Mouse (Mus musculus): ENCODE measurements around the gene Inafm1. TPM values are rescaled to one million over a fixed set of nuclear protein-coding genes. Genes with fewer than 3 reads are reported as not detected.

Inafm1 gene
- total and polyA plus RNA-seq, 3 experiments: 1.5 to 9.5 (median 7.4) TPM

GRCm38 (mm10) chr7:16239554-16239997 is 33.8 kb downstream of the Inafm1 start:
- Histone ChIP-seq H3K27ac (ENCODE audit: insufficient read depth, low read depth) (peak overlapping the region; percentile 31), H3K4me3 (replicated peaks in 1 of 3; ENCODE audit: low read depth in 2 of 3, low read length in 2 of 3, poor library complexity in 1 of 3) (no peak overlapping the region), H3K79me2 (replicated peaks; ENCODE audit: control insufficient read depth, extremely low read depth, insufficient read depth, poor library complexity, severe bottlenecking) (no peaks in the 10 kb centered on the region), H3K9me3 (replicated peaks; ENCODE audit: low read length) (no peaks in the 10 kb centered on the region), H3K36me3 (replicated peaks in 1 of 2; ENCODE audit: control insufficient read depth in 1 of 2, insufficient read depth in 1 of 2, low read length in 1 of 2) (no peaks in the 10 kb centered on the region), H3K4me2 (ENCODE audit: insufficient read depth, low read depth, poor library complexity, severe bottlenecking) (peak overlapping the region; percentile 69), H3K27me3 (replicated peaks) (no peaks in the 10 kb centered on the region), H3K9ac (ENCODE audit: insufficient read depth, low read depth) (no peak overlapping the region), H3K4me1 (ENCODE audit: control insufficient read depth in 1 of 2, insufficient read depth in 2 of 2) (peaks cover 14 to 36% of the 10 kb centered on the region in 2 experiments)
- in situ Hi-C loops (cut with MboI; ENCODE audit: low pct_ligation_motif_present, low pct_unique_long_range_greater_than_20kb, low sequenced_read_pairs): no loop called here
- TF ChIP-seq POLR2A (IDR thresholded peaks at IDR 0.05; ENCODE audit: low read depth, low read length) (no peak), USF2 (conservative IDR thresholded peaks at IDR 0.05; ENCODE audit: low read depth, low read length) (no peak), JUND (conservative IDR thresholded peaks at IDR 0.05; ENCODE audit: low read depth, low read length) (no peak; the same call in 1 of the 2 replicates), UBTF (IDR thresholded peaks at IDR 0.05; ENCODE audit: low read depth, low read length) (no peak), SIN3A (IDR thresholded peaks at IDR 0.05; ENCODE audit: low read length) (peak; percentile 49; the same call in 1 of the 2 replicates), RCOR1 (conservative IDR thresholded peaks at IDR 0.05; ENCODE audit: low read depth, low read length) (no peak), NELFE (IDR thresholded peaks at IDR 0.05; ENCODE audit: low read depth, low read length) (no peak), E2F4 (IDR thresholded peaks at IDR 0.05; ENCODE audit: insufficient replicate concordance, low read depth, low read length) (no peak), ZMIZ1 (IDR thresholded peaks at IDR 0.05; ENCODE audit: low read depth, low read length) (no peak), ZKSCAN1 (IDR thresholded peaks at IDR 0.05; ENCODE audit: borderline replicate concordance, low read depth, low read length) (no peak), BHLHE40 (IDR thresholded peaks at IDR 0.05; ENCODE audit: low read depth, low read length) (peak; percentile 82; the same call in 1 of the 2 replicates), ZC3H11A (IDR thresholded peaks at IDR 0.05; ENCODE audit: low read depth, low read length) (no peak), ZNF384 (IDR thresholded peaks at IDR 0.05; ENCODE audit: low read depth, low read length) (no peak), CHD2 (IDR thresholded peaks at IDR 0.05; ENCODE audit: low read length) (peak; percentile 28; the same call in 1 of the 2 replicates), TCF12 (IDR thresholded peaks at IDR 0.05; ENCODE audit: low read depth, low read length) (peak; percentile 50; the same call in 1 of the 2 replicates), IRF4 (IDR thresholded peaks at IDR 0.05; ENCODE audit: low read depth, low read length) (peak; percentile 70), MAX (IDR thresholded peaks at IDR 0.05; ENCODE audit: low read length) (no peak), USF1 (IDR thresholded peaks at IDR 0.05; ENCODE audit: low read depth, low read length) (no peak), CTCF (conservative IDR thresholded peaks at IDR 0.05 in 1 of 2, IDR thresholded peaks at IDR 0.05 in 1 of 2; ENCODE audit: low read depth in 2 of 2, low read length in 2 of 2) (no peak), KAT2A (IDR thresholded peaks at IDR 0.05; ENCODE audit: insufficient replicate concordance, low read length) (no peak), MAFK (IDR thresholded peaks at IDR 0.05; ENCODE audit: insufficient replicate concordance, low read length) (0 out of 2 replicates have a peak, but pooled peaks have one; percentile 35), MYC (IDR thresholded peaks at IDR 0.05; ENCODE audit: low read depth, low read length) (peak; percentile 53; the same call in 1 of the 2 replicates), CHD1 (IDR thresholded peaks at IDR 0.05; ENCODE audit: low read depth, low read length) (no peak), NRF1 (IDR thresholded peaks at IDR 0.05; ENCODE audit: low read depth, low read length) (no peak), ETS1 (conservative IDR thresholded peaks at IDR 0.05; ENCODE audit: low read depth, low read length) (peak; percentile 76), ELF1 (IDR thresholded peaks at IDR 0.05; ENCODE audit: low read depth, low read length) (no peak), MEF2A (IDR thresholded peaks at IDR 0.05; ENCODE audit: borderline replicate concordance, low read depth, low read length) (peak; percentile 90), TBP (conservative IDR thresholded peaks at IDR 0.05; ENCODE audit: low read depth, low read length) (no peak), MXI1 (IDR thresholded peaks at IDR 0.05; ENCODE audit: low read depth, low read length) (no peak), PAX5 (IDR thresholded peaks at IDR 0.05; ENCODE audit: low read length) (no peak), JUN (IDR thresholded peaks at IDR 0.05; ENCODE audit: insufficient read depth, low read depth, low read length) (no peak), EP300 (IDR thresholded peaks at IDR 0.05; ENCODE audit: low read length) (peak; percentile 87), POLR2AphosphoS2 (IDR thresholded peaks at IDR 0.05; ENCODE audit: low read depth, low read length) (no peak), GABPA (IDR thresholded peaks at IDR 0.05; ENCODE audit: insufficient replicate concordance, low read depth, low read length) (no peak), HCFC1 (IDR thresholded peaks at IDR 0.05; ENCODE audit: low read depth, low read length) (no peak), RAD21 (IDR thresholded peaks at IDR 0.05; ENCODE audit: low read depth, low read length) (no peak), MAZ (IDR thresholded peaks at IDR 0.05; ENCODE audit: low read depth, low read length) (no peak), SMC3 (IDR thresholded peaks at IDR 0.05; ENCODE audit: low read depth, low read length) (no peak)
- dilution Hi-C loops (cut with MboI; ENCODE audit: extremely low pct_ligation_motif_present, extremely low pct_unique_long_range_greater_than_20kb, low sequenced_read_pairs): no loop called here
- DNase-seq (ENCODE audit: extremely low read depth): peak; percentile 96
